Mouse (Mus musculus): ENCODE measurements at regions not wholly inside any gene's neighbourhood (a gene's known extent, or its start where the extent isn't known, plus 50 kb on each side); places are given as distances from the start of the nearest gene placed in this dataset.
"Not testable (repeated sequence)": the region's sequence is repeated elsewhere in the genome, so short reads cannot be mapped to it uniquely, and the experiment has no call there.

GRCm38 (mm10) chr8:71026424-71026890 lies 120.7 kb downstream of the Map1s start:
- H3K27ac ChIP-seq (ENCODE audit: low read length); H3K9ac ChIP-seq (replicated peaks; ENCODE audit: low read depth, low read length); H3K4me1 ChIP-seq (replicated peaks; ENCODE audit: control insufficient read depth, insufficient read depth, low read length); H3K36me3 ChIP-seq (ENCODE audit: control insufficient read depth, insufficient read depth); H3K9me3 ChIP-seq (ENCODE audit: control insufficient read depth, low read length); H3K27me3 ChIP-seq (replicated peaks; ENCODE audit: control insufficient read depth, insufficient read depth, low read length): not testable (repeated sequence)
- Histone ChIP-seq H3K4me2 (ENCODE audit: low read length) (peak overlapping the region; percentile 36; the same call in 1 of the 2 replicates), H3K4me3 (replicated peaks; ENCODE audit: low read length) (peak overlapping the region; percentile 22; the same call in 1 of the 2 replicates)
- ATAC-seq, result peak; percentile 84
- WGBS, result 4% methylated on average over 17 of the region's 17 CpGs

- ATAC-seq; H3K27ac ChIP-seq (ENCODE audit: low read length); H3K4me3 ChIP-seq (replicated peaks; ENCODE audit: low read length); H3K9ac ChIP-seq (replicated peaks; ENCODE audit: low read depth, low read length); H3K9me3 ChIP-seq (ENCODE audit: control insufficient read depth, low read length); H3K36me3 ChIP-seq (ENCODE audit: control insufficient read depth, insufficient read depth); H3K27me3 ChIP-seq (replicated peaks; ENCODE audit: control insufficient read depth, insufficient read depth, low read length); H3K4me2 ChIP-seq (ENCODE audit: low read length); H3K4me1 ChIP-seq (replicated peaks; ENCODE audit: control insufficient read depth, insufficient read depth, low read length): not testable (repeated sequence)
- 82% methylated on average over 2 of the region's 2 CpGs for WGBS
Observed at GRCm38 (mm10) chr8:71028564-71028963, 122.8 kb downstream of the Map1s start.
